ENCODE assay signal across 17 mouse cellular contexts in the genomic region with DNA sequence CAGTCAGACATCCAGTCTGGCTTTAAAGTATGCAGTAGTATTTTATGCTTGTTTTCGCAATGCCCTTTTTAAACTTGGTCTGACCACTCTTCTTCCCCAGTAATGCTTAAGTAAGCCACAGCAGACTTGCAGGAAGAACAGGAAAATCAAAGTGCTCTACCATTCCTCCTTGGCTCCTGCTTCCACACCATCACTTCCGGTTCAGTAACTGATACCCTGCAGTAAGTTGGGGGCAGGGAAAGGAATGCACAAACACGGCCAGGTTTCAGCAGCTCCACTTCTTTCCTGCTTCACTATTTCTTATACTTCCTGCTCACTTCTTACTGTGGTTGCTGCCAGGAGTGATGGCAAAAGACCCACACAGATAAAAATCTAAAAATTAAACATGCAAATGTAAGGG.
DNase-seq lines count a peak whose midpoint lies in the region; ATAC-seq and TF ChIP-seq lines count a peak whose summit lies in the region.
"Had no signal": no experiment of that assay in that cellular context is flagged by ENCODE, and none has a peak within 500 bp of the region (broad histone marks: within the 10 kb centered on the region; RNA-seq: fewer than 3 reads in every experiment).

No protein-coding gene starts in this region.

- H3K9ac ChIP-seq in hindbrain, embryonic 12.5 days, result no peak overlapping the region
- no peak overlapping the region for H3K9ac ChIP-seq in lung, embryonic 15.5 days
- H3K9ac ChIP-seq in embryonic facial prominence, embryonic 12.5 days, result no peak overlapping the region
- H3K9ac ChIP-seq: hindbrain, embryonic 15.5 days had no signal

- H3K4me1 ChIP-seq in hindbrain, embryonic 10.5 days (replicated peaks), result no peaks in the 10 kb centered on the region
- H3K4me1 ChIP-seq in hindbrain, embryonic 12.5 days, result 0 out of 2 replicates have a peak, but pooled peaks cover 3% of the 10 kb centered on the region
- peaks cover 6% of the 10 kb centered on the region; the same call in 1 of the 2 replicates for H3K4me1 ChIP-seq in lung, embryonic 15.5 days
- H3K4me1 ChIP-seq in lung, adult 2 months (ENCODE audit: control insufficient read depth, insufficient read depth, low read length), result no peaks in the 10 kb centered on the region
- H3K4me1 ChIP-seq in embryonic facial prominence, embryonic 12.5 days, result peaks cover 18% of the 10 kb centered on the region
- H3K4me1 ChIP-seq: hindbrain, embryonic 15.5 days had no signal

- DNase-seq in hindbrain, embryonic 10.5 days (ENCODE audit: low spot score), result peak; percentile 25
- DNase-seq in lung, adult 2 months, result no peak
- peak; percentile 7 for DNase-seq in lung, postnatal 25 days (ENCODE audit: low spot score)
- DNase-seq in urinary bladder, postnatal 4 days (ENCODE audit: low spot score in 2 of 2), result no peak
- DNase-seq in ovary, postnatal 14 days (ENCODE audit: low spot score), result no peak
- DNase-seq: adrenal gland, adult 8-10 months; B cell, adult 2 months; cerebellum, postnatal 36 days; midbrain, embryonic 14.5 days had no signal

- no peaks in the 10 kb centered on the region for H3K9me3 ChIP-seq in hindbrain, embryonic 10.5 days
- H3K9me3 ChIP-seq in hindbrain, embryonic 12.5 days (replicated peaks), result no peaks in the 10 kb centered on the region
- no peaks in the 10 kb centered on the region for H3K9me3 ChIP-seq in lung, embryonic 15.5 days
- no peaks in the 10 kb centered on the region for H3K9me3 ChIP-seq in embryonic facial prominence, embryonic 12.5 days
- H3K9me3 ChIP-seq: hindbrain, embryonic 15.5 days had no signal

- no peak for TF ChIP-seq POLR2A in lung, adult 2 months (IDR thresholded peaks at IDR 0.05; ENCODE audit: borderline replicate concordance, extremely low read depth, low read depth, low read length)

- H3K4me3 ChIP-seq in hindbrain, embryonic 10.5 days, result no peak overlapping the region
- H3K4me3 ChIP-seq in hindbrain, embryonic 12.5 days, result no peak overlapping the region
- no peak overlapping the region for H3K4me3 ChIP-seq in lung, embryonic 15.5 days
- H3K4me3 ChIP-seq in lung, adult 2 months (replicated peaks; ENCODE audit: extremely low read depth, low read depth, low read length), result no peak overlapping the region
- no peak overlapping the region for H3K4me3 ChIP-seq in embryonic facial prominence, embryonic 12.5 days
- H3K4me3 ChIP-seq: hindbrain, embryonic 15.5 days; myocyte had no signal

- H3K36me3 ChIP-seq in hindbrain, embryonic 10.5 days, result no peaks in the 10 kb centered on the region
- H3K36me3 ChIP-seq in hindbrain, embryonic 12.5 days, result no peaks in the 10 kb centered on the region
- no peaks in the 10 kb centered on the region for H3K36me3 ChIP-seq in lung, embryonic 15.5 days
- H3K36me3 ChIP-seq in embryonic facial prominence, embryonic 12.5 days, result no peaks in the 10 kb centered on the region
- H3K36me3 ChIP-seq: hindbrain, embryonic 15.5 days had no signal

- no peak for ATAC-seq in hindbrain, embryonic 12.5 days (ENCODE audit: low FRiP score)
- no peak for ATAC-seq in lung, embryonic 15.5 days (ENCODE audit: borderline replicate concordance, extremely low read depth, low FRiP score, low TSS enrichment)
- no peak; the same call in 1 of the 2 replicates for ATAC-seq in embryonic facial prominence, embryonic 12.5 days (ENCODE audit: insufficient number of reproducible peaks, insufficient read depth, low FRiP score, low TSS enrichment)
- ATAC-seq: forebrain, embryonic 16.5 days; intestine, postnatal 0 days had no signal

- 59% methylated on average over 3 of the region's 3 CpGs for WGBS in hindbrain, embryonic 10.5 days
- WGBS in hindbrain, embryonic 12.5 days, result 61% methylated on average over 3 of the region's 3 CpGs
- 31% methylated on average over 3 of the region's 3 CpGs for WGBS in lung, embryonic 15.5 days
- 27% methylated on average over 3 of the region's 3 CpGs for WGBS in lung, adult 2 months
- WGBS in embryonic facial prominence, embryonic 12.5 days, result 29% methylated on average over 3 of the region's 3 CpGs

- no peaks in the 10 kb centered on the region for H3K27me3 ChIP-seq in hindbrain, embryonic 10.5 days (ENCODE audit: insufficient read depth, poor library complexity, severe bottlenecking)
- H3K27me3 ChIP-seq in hindbrain, embryonic 12.5 days, result no peaks in the 10 kb centered on the region
- no peaks in the 10 kb centered on the region for H3K27me3 ChIP-seq in lung, embryonic 15.5 days
- H3K27me3 ChIP-seq in embryonic facial prominence, embryonic 12.5 days, result no peaks in the 10 kb centered on the region
- H3K27me3 ChIP-seq: hindbrain, embryonic 15.5 days had no signal

- H3K27ac ChIP-seq in hindbrain, embryonic 10.5 days, result no peak overlapping the region
- H3K27ac ChIP-seq in hindbrain, embryonic 12.5 days, result no peak overlapping the region
- H3K27ac ChIP-seq in lung, embryonic 15.5 days, result peak overlapping the region; percentile 39; the same call in 1 of the 2 replicates
- 0 out of 2 replicates have a peak overlapping the region, but pooled peaks have one; percentile 12 for H3K27ac ChIP-seq in embryonic facial prominence, embryonic 12.5 days
- H3K27ac ChIP-seq: hindbrain, embryonic 15.5 days had no signal

- TF ChIP-seq CTCF in lung, adult 2 months (IDR thresholded peaks at IDR 0.05; ENCODE audit: insufficient read depth, low read length), result no peak

- H3K4me2 ChIP-seq in hindbrain, embryonic 12.5 days (replicated peaks), result no peak overlapping the region
- H3K4me2 ChIP-seq in lung, embryonic 15.5 days, result no peak overlapping the region
- no peak overlapping the region for H3K4me2 ChIP-seq in embryonic facial prominence, embryonic 12.5 days (replicated peaks)
- H3K4me2 ChIP-seq: hindbrain, embryonic 15.5 days; liver, embryonic 11.5 days had no signal

Comparison
In these comparisons a context has a peak if more than half of its experiments do, and no peak if none do; other contexts are left out.
1. DNase-seq: peak in hindbrain, embryonic 10.5 days (single experiment) and lung, postnatal 25 days (single experiment); none in lung, adult 2 months (single experiment), urinary bladder, postnatal 4 days (0 of 2) and ovary, postnatal 14 days (single experiment).
2. H3K27ac ChIP-seq: peak in lung, embryonic 15.5 days (single experiment) and embryonic facial prominence, embryonic 12.5 days (single experiment); none in hindbrain, embryonic 10.5 days (single experiment) and hindbrain, embryonic 12.5 days (single experiment).